In the genomic region with DNA sequence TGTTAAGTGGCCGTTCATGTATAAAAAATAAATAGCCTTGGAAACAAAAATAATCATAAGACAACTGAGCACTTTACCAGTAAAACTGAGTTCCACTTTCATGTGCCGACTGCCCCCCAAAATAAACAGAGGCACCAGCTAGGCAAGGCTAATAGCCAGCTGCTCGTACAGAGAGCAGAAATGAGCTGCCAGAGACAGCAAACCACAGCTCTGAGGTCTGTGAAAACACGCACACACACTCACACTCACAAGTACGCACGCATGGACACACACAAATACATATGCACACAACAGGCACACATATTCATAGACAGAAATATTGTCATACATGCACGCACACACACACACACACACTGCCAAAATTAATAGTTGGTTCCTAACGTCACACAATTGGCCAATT, we compare ENCODE assay signal across 9 mouse cellular contexts. TPM values are rescaled to one million over a fixed set of nuclear protein-coding genes. Genes with fewer than 3 reads are reported as not detected.
DNase-seq lines count a peak whose midpoint lies in the region; ATAC-seq and TF ChIP-seq lines count a peak whose summit lies in the region.
"Had no signal": no experiment of that assay in that cellular context is flagged by ENCODE, and none has a peak within 500 bp of the region (broad histone marks: within the 10 kb centered on the region; RNA-seq: fewer than 3 reads in every experiment).

No protein-coding gene starts in this region.

- no peak for DNase-seq in forebrain, embryonic 10.5 days (ENCODE audit: extremely low spot score, low spot score)
- no peak for DNase-seq in forebrain, postnatal 0 days
- peak in 1 of 2 experiments; percentile 26 for DNase-seq in spleen, adult 2 months (ENCODE audit: low read depth in 1 of 2, low spot score in 2 of 2)
- DNase-seq in spleen, postnatal 14 days (ENCODE audit: low spot score in 2 of 2), result no peak
- no peak for DNase-seq in limb, embryonic 10.5 days (ENCODE audit: low spot score)
- DNase-seq in left cerebral cortex, postnatal 25 days (ENCODE audit: low spot score in 2 of 2), result no peak
- no peak for DNase-seq in embryo, embryonic 10 days (ENCODE audit: low spot score)
- DNase-seq: layer of hippocampus, adult 9-11 months had no signal

- intact Hi-C loops in left cerebral cortex, postnatal 25 days (cut with DNase I), result loop anchor here (5.0 kb wide), 1 partner anchor 78 kb away; no protein-coding TSS in a partner anchor

- ATAC-seq in forebrain, postnatal 0 days, result no peak
- ATAC-seq in stomach, embryonic 16.5 days (ENCODE audit: insufficient read depth, low FRiP score), result no peak

- no peak overlapping the region for H3K4me2 ChIP-seq in forebrain, postnatal 0 days (ENCODE audit: low read depth)
- peak overlapping the region; percentile 36 for H3K4me2 ChIP-seq in stomach, embryonic 16.5 days (ENCODE audit: low read depth, low read length)

- 70% methylated on average over 8 of the region's 8 CpGs for WGBS in forebrain, embryonic 10.5 days
- WGBS in forebrain, postnatal 0 days, result 38% methylated on average over 8 of the region's 8 CpGs
- WGBS in spleen, adult 2 months, result 8% methylated on average over 8 of the region's 8 CpGs
- WGBS in limb, embryonic 10.5 days, result 47% methylated on average over 8 of the region's 8 CpGs
- 15% methylated on average over 8 of the region's 8 CpGs for WGBS in stomach, embryonic 16.5 days

- H3K27me3 ChIP-seq in forebrain, embryonic 10.5 days (ENCODE audit: poor library complexity, severe bottlenecking), result peaks cover 11% of the 10 kb centered on the region; the same call in 1 of the 2 replicates
- H3K27me3 ChIP-seq in forebrain, postnatal 0 days (ENCODE audit: insufficient read depth, low read length), result no peaks in the 10 kb centered on the region
- no peaks in the 10 kb centered on the region for H3K27me3 ChIP-seq in spleen, adult 2 months (ENCODE audit: control insufficient read depth, insufficient read depth, low read length)
- no peaks in the 10 kb centered on the region for H3K27me3 ChIP-seq in limb, embryonic 10.5 days (ENCODE audit: low read depth, poor library complexity, severe bottlenecking)
- H3K27me3 ChIP-seq in stomach, embryonic 16.5 days (ENCODE audit: control insufficient read depth, insufficient read depth, low read length), result no peaks in the 10 kb centered on the region

- peaks cover 82% of the 10 kb centered on the region for H3K4me1 ChIP-seq in forebrain, embryonic 10.5 days
- peaks cover 4% of the 10 kb centered on the region; the same call in 1 of the 2 replicates for H3K4me1 ChIP-seq in forebrain, postnatal 0 days (ENCODE audit: insufficient read depth)
- H3K4me1 ChIP-seq in spleen, adult 2 months (ENCODE audit: control insufficient read depth, insufficient read depth, insufficient read length), result peaks cover 51% of the 10 kb centered on the region; the same call in 1 of the 2 replicates
- peaks cover 89% of the 10 kb centered on the region for H3K4me1 ChIP-seq in limb, embryonic 10.5 days
- H3K4me1 ChIP-seq in stomach, embryonic 16.5 days (ENCODE audit: control insufficient read depth, insufficient read depth, low read length), result peaks cover 56% of the 10 kb centered on the region

- H3K27ac ChIP-seq in forebrain, embryonic 10.5 days, result peak overlapping the region; percentile 65
- H3K27ac ChIP-seq in forebrain, postnatal 0 days (ENCODE audit: low read depth, low read length), result no peak overlapping the region
- H3K27ac ChIP-seq in spleen, adult 2 months (ENCODE audit: insufficient read depth, low read length), result peak overlapping the region; percentile 73
- peak overlapping the region; percentile 87 for H3K27ac ChIP-seq in limb, embryonic 10.5 days
- peak overlapping the region; percentile 95 for H3K27ac ChIP-seq in stomach, embryonic 16.5 days (ENCODE audit: low read length)

- H3K36me3 ChIP-seq in forebrain, embryonic 10.5 days (replicated peaks), result no peaks in the 10 kb centered on the region
- H3K36me3 ChIP-seq in forebrain, postnatal 0 days (ENCODE audit: insufficient read depth), result no peaks in the 10 kb centered on the region
- no peaks in the 10 kb centered on the region for H3K36me3 ChIP-seq in spleen, adult 2 months (ENCODE audit: control insufficient read depth, insufficient read depth, low read length)
- H3K36me3 ChIP-seq in limb, embryonic 10.5 days, result peaks cover 5% of the 10 kb centered on the region; the same call in 1 of the 2 replicates
- no peaks in the 10 kb centered on the region for H3K36me3 ChIP-seq in stomach, embryonic 16.5 days (ENCODE audit: control insufficient read depth, insufficient read depth, low read length)

- no peaks in the 10 kb centered on the region for H3K9me3 ChIP-seq in forebrain, embryonic 10.5 days
- H3K9me3 ChIP-seq in forebrain, postnatal 0 days (ENCODE audit: low read length), result no peaks in the 10 kb centered on the region
- no peaks in the 10 kb centered on the region for H3K9me3 ChIP-seq in limb, embryonic 10.5 days (replicated peaks)
- H3K9me3 ChIP-seq in stomach, embryonic 16.5 days (replicated peaks; ENCODE audit: control insufficient read depth, low read length), result no peaks in the 10 kb centered on the region

- TF ChIP-seq CTCF in forebrain, postnatal 0 days (IDR thresholded peaks at IDR 0.05; ENCODE audit: low read depth), result no peak
- TF ChIP-seq CTCF in spleen, adult 2 months (IDR thresholded peaks at IDR 0.05; ENCODE audit: extremely low read depth, insufficient read depth, insufficient read length, insufficient replicate concordance), result no peak

- no peak overlapping the region for H3K9ac ChIP-seq in forebrain, postnatal 0 days
- peak overlapping the region; percentile 54 for H3K9ac ChIP-seq in stomach, embryonic 16.5 days (ENCODE audit: low read length)

- H3K4me3 ChIP-seq in forebrain, embryonic 10.5 days, result no peak overlapping the region
- H3K4me3 ChIP-seq in forebrain, postnatal 0 days (ENCODE audit: low read depth, low read length), result no peak overlapping the region
- H3K4me3 ChIP-seq in spleen, adult 2 months (ENCODE audit: extremely low read depth, insufficient read depth, insufficient read length), result no peak overlapping the region
- peak overlapping the region; percentile 37 for H3K4me3 ChIP-seq in limb, embryonic 10.5 days
- H3K4me3 ChIP-seq in stomach, embryonic 16.5 days (replicated peaks; ENCODE audit: low read length), result no peak overlapping the region

- TF ChIP-seq POLR2A in spleen, adult 2 months (IDR thresholded peaks at IDR 0.05; ENCODE audit: low read depth, low read length), result no peak

RNA-seq across cellular contexts. Expression of a gene that starts 46.6 kb away (rescaled TPM):
- 10.6 and 12.2 TPM in 2 replicates for polyA plus RNA-seq in forebrain, embryonic 10.5 days (2016; fragmentation: Nextera tagmentation; extraction: Ambion mirVana)
- 5.0 and 5.9 TPM in 2 replicates for total RNA-seq in forebrain, postnatal 0 days (2014; rRNA removed)
- 3.2 and 3.5 TPM in 2 replicates for polyA plus RNA-seq in forebrain, postnatal 0 days (2015; fragmentation: Nextera tagmentation; extraction: Ambion mirVana)
- 20.4 and 26.2 TPM in 2 replicates for polyA plus RNA-seq in spleen, adult 2 months (2012; rRNA removed)
- 18.0 and 21.1 TPM in 2 replicates for polyA plus RNA-seq in limb, embryonic 10.5 days (2016; fragmentation: Nextera tagmentation; extraction: Ambion mirVana)
- polyA plus RNA-seq in stomach, embryonic 16.5 days (2015; fragmentation: Nextera tagmentation; extraction: Ambion mirVana), result 21.3 and 22.0 TPM in 2 replicates
- total RNA-seq in left cerebral cortex, postnatal 25 days (2021), result 10 to 100 TPM; 30.4 to 37.3 TPM
